Comparison of ENCODE assay signal across 23 mouse cellular contexts in genomic region chr4:84528886-84529789, GRCm38 (mm10).
A peak's percentile ranks its signal among the peaks of the same experiment; 100 is the strongest.
DNase-seq lines count a peak whose midpoint lies in the region; ATAC-seq and TF ChIP-seq lines count a peak whose summit lies in the region.
"Had no signal": no experiment of that assay in that cellular context is flagged by ENCODE, and none has a peak within 500 bp of the region (broad histone marks: within the 10 kb centered on the region; RNA-seq: fewer than 3 reads in every experiment).

No protein-coding gene starts in this region.

- no peaks in the 10 kb centered on the region for H3K9me3 ChIP-seq in hindbrain, embryonic 11.5 days (ENCODE audit: control insufficient read depth, low read length)
- H3K9me3 ChIP-seq in hindbrain, embryonic 16.5 days (ENCODE audit: control insufficient read depth, low read length): no peaks in the 10 kb centered on the region
- no peaks in the 10 kb centered on the region for H3K9me3 ChIP-seq in forebrain, embryonic 13.5 days (replicated peaks)
- H3K9me3 ChIP-seq in hindbrain, embryonic 14.5 days (ENCODE audit: control insufficient read depth, low read length): no peaks in the 10 kb centered on the region
- H3K9me3 ChIP-seq in neural tube, embryonic 14.5 days (ENCODE audit: control insufficient read depth, low read length): no peaks in the 10 kb centered on the region
- no peaks in the 10 kb centered on the region for H3K9me3 ChIP-seq in liver, postnatal 0 days (ENCODE audit: low read length)
- H3K9me3 ChIP-seq: embryonic facial prominence, embryonic 15.5 days; heart, embryonic 13.5 days; kidney, embryonic 15.5 days; lung, embryonic 15.5 days had no signal

- no peaks in the 10 kb centered on the region for H3K27me3 ChIP-seq in hindbrain, embryonic 11.5 days (ENCODE audit: control insufficient read depth, insufficient read depth, low read length)
- 0 out of 2 replicates have a peak, but pooled peaks cover 2% of the 10 kb centered on the region for H3K27me3 ChIP-seq in hindbrain, embryonic 16.5 days (replicated peaks; ENCODE audit: control insufficient read depth, insufficient read depth, low read length)
- peaks cover 6% of the 10 kb centered on the region for H3K27me3 ChIP-seq in forebrain, embryonic 13.5 days
- no peaks in the 10 kb centered on the region for H3K27me3 ChIP-seq in hindbrain, embryonic 14.5 days (ENCODE audit: control insufficient read depth, insufficient read depth, low read length)
- H3K27me3 ChIP-seq in neural tube, embryonic 14.5 days (ENCODE audit: control insufficient read depth, insufficient read depth, low read length): no peaks in the 10 kb centered on the region
- H3K27me3 ChIP-seq in liver, postnatal 0 days (ENCODE audit: insufficient read depth, low read length): no peaks in the 10 kb centered on the region
- H3K27me3 ChIP-seq: embryonic facial prominence, embryonic 15.5 days; kidney, embryonic 15.5 days; Patski had no signal

- DNase-seq in hindbrain, embryonic 11.5 days (ENCODE audit: low spot score): peak; percentile 48
- no peak for DNase-seq in hindbrain, embryonic 14.5 days (ENCODE audit: low spot score)
- no peak for DNase-seq in adrenal gland, adult 8-10 months
- DNase-seq in liver, postnatal 0 days: no peak
- DNase-seq: adrenal gland, postnatal 25 days; cerebellum, postnatal 25 days; gastrocnemius, adult 2 months; heart, postnatal 36 days; left cerebral cortex, postnatal 4 days; spleen, adult 18-20 months; thymus, adult 18-20 months had no signal

- no peak overlapping the region for H3K9ac ChIP-seq in hindbrain, embryonic 11.5 days (ENCODE audit: low read depth, low read length)
- H3K9ac ChIP-seq in hindbrain, embryonic 16.5 days (ENCODE audit: low read depth, low read length): no peak overlapping the region
- H3K9ac ChIP-seq in forebrain, embryonic 13.5 days: no peak overlapping the region
- H3K9ac ChIP-seq in hindbrain, embryonic 14.5 days: no peak overlapping the region
- no peak overlapping the region for H3K9ac ChIP-seq in neural tube, embryonic 14.5 days (replicated peaks; ENCODE audit: low read depth, low read length)
- no peak overlapping the region for H3K9ac ChIP-seq in liver, postnatal 0 days (replicated peaks)
- H3K9ac ChIP-seq: embryonic facial prominence, embryonic 15.5 days; heart, embryonic 13.5 days; kidney, embryonic 15.5 days; lung, embryonic 15.5 days had no signal

- H3K4me1 ChIP-seq in hindbrain, embryonic 11.5 days (replicated peaks; ENCODE audit: control insufficient read depth, insufficient read depth, low read length): peaks cover 5% of the 10 kb centered on the region; the same call in 1 of the 2 replicates
- no peaks in the 10 kb centered on the region for H3K4me1 ChIP-seq in hindbrain, embryonic 16.5 days (ENCODE audit: control insufficient read depth, insufficient read depth, low read depth, low read length)
- H3K4me1 ChIP-seq in forebrain, embryonic 13.5 days: peaks cover 34% of the 10 kb centered on the region
- H3K4me1 ChIP-seq in hindbrain, embryonic 14.5 days (replicated peaks; ENCODE audit: control insufficient read depth, insufficient read depth, low read length): peaks cover 19% of the 10 kb centered on the region
- H3K4me1 ChIP-seq in neural tube, embryonic 14.5 days (ENCODE audit: control insufficient read depth, insufficient read depth, low read length): peaks cover 5% of the 10 kb centered on the region; the same call in 1 of the 2 replicates
- no peaks in the 10 kb centered on the region for H3K4me1 ChIP-seq in liver, postnatal 0 days (ENCODE audit: insufficient read depth)
- H3K4me1 ChIP-seq: lung, embryonic 15.5 days had no signal

- no peak overlapping the region for H3K4me3 ChIP-seq in hindbrain, embryonic 11.5 days (ENCODE audit: low read depth, low read length)
- no peak overlapping the region for H3K4me3 ChIP-seq in hindbrain, embryonic 16.5 days (ENCODE audit: low read length)
- H3K4me3 ChIP-seq in forebrain, embryonic 13.5 days: no peak overlapping the region
- no peak overlapping the region for H3K4me3 ChIP-seq in hindbrain, embryonic 14.5 days (replicated peaks; ENCODE audit: low read length)
- no peak overlapping the region for H3K4me3 ChIP-seq in neural tube, embryonic 14.5 days (ENCODE audit: low read depth, low read length)
- H3K4me3 ChIP-seq in liver, postnatal 0 days (ENCODE audit: low read depth, low read length): no peak overlapping the region
- H3K4me3 ChIP-seq: embryonic facial prominence, embryonic 15.5 days; gastrocnemius, adult 2 months; heart, embryonic 13.5 days; kidney, embryonic 15.5 days; lung, embryonic 15.5 days had no signal

- H3K27ac ChIP-seq in hindbrain, embryonic 11.5 days (ENCODE audit: low read depth, low read length): no peak overlapping the region
- no peak overlapping the region for H3K27ac ChIP-seq in hindbrain, embryonic 16.5 days (ENCODE audit: low read depth, low read length)
- no peak overlapping the region for H3K27ac ChIP-seq in forebrain, embryonic 13.5 days
- no peak overlapping the region for H3K27ac ChIP-seq in hindbrain, embryonic 14.5 days
- H3K27ac ChIP-seq in neural tube, embryonic 14.5 days (ENCODE audit: low read depth, low read length): no peak overlapping the region
- no peak overlapping the region for H3K27ac ChIP-seq in liver, postnatal 0 days (ENCODE audit: low read depth)
- H3K27ac ChIP-seq: embryonic facial prominence, embryonic 15.5 days; gastrocnemius, adult 2 months; heart, embryonic 13.5 days; kidney, embryonic 15.5 days; lung, embryonic 15.5 days; macrophage had no signal

- no peak for TF ChIP-seq EP300 in liver, postnatal 0 days (IDR thresholded peaks at IDR 0.05; ENCODE audit: low read depth)

- no peak overlapping the region for H3K4me2 ChIP-seq in hindbrain, embryonic 11.5 days (replicated peaks; ENCODE audit: low read depth, low read length)
- no peak overlapping the region for H3K4me2 ChIP-seq in hindbrain, embryonic 16.5 days (ENCODE audit: low read length)
- H3K4me2 ChIP-seq in forebrain, embryonic 13.5 days: no peak overlapping the region
- no peak overlapping the region for H3K4me2 ChIP-seq in hindbrain, embryonic 14.5 days (replicated peaks)
- H3K4me2 ChIP-seq in neural tube, embryonic 14.5 days (ENCODE audit: low read depth, low read length): no peak overlapping the region
- no peak overlapping the region for H3K4me2 ChIP-seq in liver, postnatal 0 days (ENCODE audit: low read depth, low read length)
- H3K4me2 ChIP-seq: embryonic facial prominence, embryonic 15.5 days; heart, embryonic 13.5 days; kidney, embryonic 15.5 days; liver, embryonic 11.5 days; lung, embryonic 15.5 days had no signal

- no peaks in the 10 kb centered on the region for H3K36me3 ChIP-seq in hindbrain, embryonic 11.5 days (ENCODE audit: control insufficient read depth, insufficient read depth, low read length)
- H3K36me3 ChIP-seq in hindbrain, embryonic 16.5 days (ENCODE audit: control insufficient read depth, insufficient read depth, low read length): no peaks in the 10 kb centered on the region
- H3K36me3 ChIP-seq in forebrain, embryonic 13.5 days (ENCODE audit: poor library complexity, severe bottlenecking): no peaks in the 10 kb centered on the region
- no peaks in the 10 kb centered on the region for H3K36me3 ChIP-seq in hindbrain, embryonic 14.5 days (replicated peaks; ENCODE audit: control insufficient read depth, insufficient read depth)
- H3K36me3 ChIP-seq in neural tube, embryonic 14.5 days (ENCODE audit: control insufficient read depth, insufficient read depth, low read length): no peaks in the 10 kb centered on the region
- H3K36me3 ChIP-seq in liver, postnatal 0 days (replicated peaks; ENCODE audit: insufficient read depth, low read length): no peaks in the 10 kb centered on the region
- H3K36me3 ChIP-seq: embryonic facial prominence, embryonic 15.5 days; heart, embryonic 13.5 days; kidney, embryonic 15.5 days; lung, embryonic 15.5 days had no signal

- TF ChIP-seq CTCF in liver, postnatal 0 days (IDR thresholded peaks at IDR 0.05; ENCODE audit: low read depth): no peak

- ATAC-seq in hindbrain, embryonic 11.5 days (ENCODE audit: low FRiP score): peak; percentile 86
- no peak; the same call in 1 of the 2 replicates for ATAC-seq in hindbrain, embryonic 16.5 days
- ATAC-seq in forebrain, embryonic 13.5 days: peak; percentile 85; the same call in 1 of the 2 replicates
- ATAC-seq in hindbrain, embryonic 14.5 days (ENCODE audit: low FRiP score): peak; percentile 75; the same call in 1 of the 2 replicates
- peak; percentile 72; the same call in 1 of the 2 replicates for ATAC-seq in neural tube, embryonic 14.5 days (ENCODE audit: low read depth)
- ATAC-seq in liver, postnatal 0 days: no peak
- ATAC-seq: activated CD4-positive, CD25-positive, alpha-beta regulatory T cell, adult 4 months; intestine, embryonic 16.5 days; Patski had no signal

- 56% methylated on average over 11 of the region's 11 CpGs for WGBS in hindbrain, embryonic 11.5 days
- 47% methylated on average over 11 of the region's 11 CpGs for WGBS in hindbrain, embryonic 16.5 days
- WGBS in forebrain, embryonic 13.5 days: 38% methylated on average over 11 of the region's 11 CpGs
- 41% methylated on average over 11 of the region's 11 CpGs for WGBS in hindbrain, embryonic 14.5 days
- 48% methylated on average over 11 of the region's 11 CpGs for WGBS in neural tube, embryonic 14.5 days
- WGBS in liver, postnatal 0 days (ENCODE audit: insufficient replicate concordance): 74% methylated on average over 11 of the region's 11 CpGs

Comparison
In these comparisons a context has a peak if more than half of its experiments do, and no peak if none do; other contexts are left out.
1. ATAC-seq: peak in hindbrain, embryonic 11.5 days (single experiment), forebrain, embryonic 13.5 days (single experiment), hindbrain, embryonic 14.5 days (single experiment) and neural tube, embryonic 14.5 days (single experiment); none in hindbrain, embryonic 16.5 days (single experiment) and liver, postnatal 0 days (single experiment).